Mouse (Mus musculus) retina, postnatal 1 day (tissue): ENCODE measurements at regions not wholly inside any gene's neighbourhood (a gene's known extent, or its start where the extent isn't known, plus 50 kb on each side); places are given as distances from the start of the nearest gene placed in this dataset.

Experiments
- DNase-seq: peaks from one replicate; pipeline ENCODE4 v3.0.0-alpha.2; 2012

- peak; percentile 10 for DNase-seq
These were observed 50.5 kb upstream of the Gm11232 start for GRCm38 (mm10) chr4:71808271-71808670.
